8 mouse cellular contexts compared by ENCODE assay signal in genomic region chr7:57386517-57387340, GRCm38 (mm10). TPM values are rescaled to one million over a fixed set of nuclear protein-coding genes. Genes with fewer than 3 reads are reported as not detected.
DNase-seq lines count a peak whose midpoint lies in the region; ATAC-seq lines count a peak whose summit lies in the region.

Gene Gabrg3 (minus strand): TSS chr7:57387188.

- WGBS in embryonic facial prominence, embryonic 12.5 days, result under 1% methylated on average over 70 of the region's 71 CpGs
- 1% methylated on average over 66 of the region's 71 CpGs for WGBS in intestine, embryonic 14.5 days
- 7% methylated on average over 57 of the region's 71 CpGs for WGBS in liver, embryonic 12.5 days (ENCODE audit: insufficient replicate concordance)

- H3K9ac ChIP-seq in embryonic facial prominence, embryonic 12.5 days, result peak within 1 kb of the TSS; percentile 49
- H3K9ac ChIP-seq in intestine, embryonic 14.5 days (ENCODE audit: low read length), result peak within 1 kb of the TSS; percentile 0; the same call in 1 of the 2 replicates
- no peak within 1 kb of the TSS for H3K9ac ChIP-seq in liver, embryonic 12.5 days

- no peaks in the 10 kb centered on the region for H3K9me3 ChIP-seq in embryonic facial prominence, embryonic 12.5 days
- no peaks in the 10 kb centered on the region for H3K9me3 ChIP-seq in intestine, embryonic 14.5 days (ENCODE audit: control insufficient read depth, low read length)
- H3K9me3 ChIP-seq in liver, embryonic 12.5 days (replicated peaks), result no peaks in the 10 kb centered on the region

- peak within 1 kb of the TSS; percentile 52 for H3K4me3 ChIP-seq in embryonic facial prominence, embryonic 12.5 days
- H3K4me3 ChIP-seq in intestine, embryonic 14.5 days (ENCODE audit: low read depth, low read length), result peak within 1 kb of the TSS; percentile 37
- peak within 1 kb of the TSS; percentile 42 for H3K4me3 ChIP-seq in liver, embryonic 12.5 days

- DNase-seq in adrenal gland, adult (ENCODE audit: inconsistent age in 2 of 2, low spot score in 1 of 2), result peak; percentile 31 to 77
- no peak for DNase-seq in adrenal gland, postnatal 4 days (ENCODE audit: low spot score in 2 of 2)
- DNase-seq in 3134 (ENCODE audit: extremely low read depth, insufficient read length, low spot score), result peak; percentile 1
- peak; percentile 62 for DNase-seq in intestine, embryonic 14.5 days (ENCODE audit: low spot score)
- peak; percentile 44 for DNase-seq in right cerebral cortex, postnatal 25 days
- no peak for DNase-seq in B cell, adult 2 months

- H3K36me3 ChIP-seq in embryonic facial prominence, embryonic 12.5 days, result no peaks in the 10 kb centered on the region
- no peaks in the 10 kb centered on the region for H3K36me3 ChIP-seq in intestine, embryonic 14.5 days (ENCODE audit: control insufficient read depth, insufficient read depth, low read length)
- H3K36me3 ChIP-seq in liver, embryonic 12.5 days, result no peaks in the 10 kb centered on the region

- peaks cover 35% of the 10 kb centered on the region for H3K27me3 ChIP-seq in embryonic facial prominence, embryonic 12.5 days
- H3K27me3 ChIP-seq in intestine, embryonic 14.5 days (replicated peaks; ENCODE audit: control insufficient read depth, insufficient read depth, low read length), result peaks cover 27% of the 10 kb centered on the region
- H3K27me3 ChIP-seq in liver, embryonic 12.5 days (replicated peaks), result peaks cover 33% of the 10 kb centered on the region

- H3K4me2 ChIP-seq in embryonic facial prominence, embryonic 12.5 days (replicated peaks), result peak within 1 kb of the TSS; percentile 99
- H3K4me2 ChIP-seq in intestine, embryonic 14.5 days (ENCODE audit: low read length), result peak within 1 kb of the TSS; percentile 65
- peak within 1 kb of the TSS; percentile 65 for H3K4me2 ChIP-seq in liver, embryonic 12.5 days

- no peak within 1 kb of the TSS for H3K27ac ChIP-seq in embryonic facial prominence, embryonic 12.5 days
- no peak within 1 kb of the TSS for H3K27ac ChIP-seq in intestine, embryonic 14.5 days (ENCODE audit: low read depth)
- H3K27ac ChIP-seq in liver, embryonic 12.5 days, result no peak within 1 kb of the TSS

- H3K4me1 ChIP-seq in embryonic facial prominence, embryonic 12.5 days, result peaks cover 3% of the 10 kb centered on the region; the same call in 1 of the 2 replicates
- H3K4me1 ChIP-seq in intestine, embryonic 14.5 days (replicated peaks; ENCODE audit: control insufficient read depth, insufficient read depth, low read length), result no peaks in the 10 kb centered on the region
- H3K4me1 ChIP-seq in liver, embryonic 12.5 days, result no peaks in the 10 kb centered on the region

- ATAC-seq in embryonic facial prominence, embryonic 12.5 days (ENCODE audit: insufficient number of reproducible peaks, insufficient read depth, low FRiP score, low TSS enrichment), result 0 out of 2 replicates have a peak, but pooled peaks have one; percentile 48
- peak; percentile 45 for ATAC-seq in intestine, embryonic 14.5 days (replicated peaks; ENCODE audit: low FRiP score, low TSS enrichment, low read depth)
- no peak for ATAC-seq in liver, embryonic 12.5 days

RNA-seq across cellular contexts. Expression of gene Gabrg3, which starts in this region (rescaled TPM):
- total RNA-seq in adrenal gland, postnatal 4 days (2021), result 1 to 10 TPM; 2.6 to 3.5 TPM
- 0.46 and 0.60 TPM in 2 replicates for polyA plus RNA-seq in embryonic facial prominence, embryonic 12.5 days (2016; fragmentation: Nextera tagmentation; extraction: Ambion mirVana)
- polyA plus RNA-seq in intestine, embryonic 14.5 days (2014; fragmentation: Nextera tagmentation; extraction: Ambion mirVana), result 0.60 and 0.85 TPM in 2 replicates
- polyA plus RNA-seq in liver, embryonic 12.5 days (2016; fragmentation: Nextera tagmentation; extraction: Ambion mirVana), result 0.13 and 0.26 TPM in 2 replicates

Comparison
In these comparisons a context has a peak if more than half of its experiments do, and no peak if none do; other contexts are left out.
1. DNase-seq: peak in adrenal gland, adult (2 of 2), 3134 (single experiment) and right cerebral cortex, postnatal 25 days (single experiment); none in adrenal gland, postnatal 4 days (0 of 2) and B cell, adult 2 months (0 of 2).
2. Peak in ATAC-seq, H3K4me3 ChIP-seq, H3K9ac ChIP-seq and H3K4me2 ChIP-seq in embryonic facial prominence, embryonic 12.5 days; RNA of the gene not detected or under 1 TPM.
3. Peak in DNase-seq, ATAC-seq, H3K4me3 ChIP-seq, H3K9ac ChIP-seq and H3K4me2 ChIP-seq in intestine, embryonic 14.5 days; RNA of the gene not detected or under 1 TPM.
4. Peak in every context shown above with its lines, with median percentiles within 50 percentile points of each other: H3K4me2 ChIP-seq and H3K4me3 ChIP-seq.